Mouse (Mus musculus): ENCODE measurements around the gene Bcl2l11. TPM values are rescaled to one million over a fixed set of nuclear protein-coding genes. Genes with fewer than 3 reads are reported as not detected.
"Not testable (repeated sequence)": the region's sequence is repeated elsewhere in the genome, so short reads cannot be mapped to it uniquely, and the experiment has no call there.

The Bcl2l11 gene
- polyA plus RNA-seq, 1 experiment: 54.4 TPM

GRCm38 (mm10) chr2:128091431-128092369, 34.1 kb upstream of the Bcl2l11 start:
- no peak overlapping the region for H3K4me3 ChIP-seq (ENCODE audit: control insufficient read depth, insufficient read depth, low read length)
- WGBS: 57% methylated on average over 11 of the region's 11 CpGs
- peaks cover 40% of the 10 kb centered on the region for H3K4me1 ChIP-seq (replicated peaks; ENCODE audit: control insufficient read depth, insufficient read depth, low read length)
- no peaks in the 10 kb centered on the region for H3K36me3 ChIP-seq (ENCODE audit: control insufficient read depth, insufficient read depth, low read length)
- TF ChIP-seq POLR2A (IDR thresholded peaks at IDR 0.05; ENCODE audit: control insufficient read depth, extremely low read depth, insufficient read depth, low read length, poor library complexity) (no peak), CTCF (IDR thresholded peaks at IDR 0.05; ENCODE audit: borderline replicate concordance, control insufficient read depth, extremely low read depth, insufficient read depth, low read length, poor library complexity) (no peak)
- no peak for DNase-seq
- H3K27ac ChIP-seq (ENCODE audit: control insufficient read depth, insufficient read depth, low read length): no peak overlapping the region
- no peaks in the 10 kb centered on the region for H3K27me3 ChIP-seq (ENCODE audit: control insufficient read depth, insufficient read depth, low read length)

GRCm38 (mm10) chr2:128092451-128092850, 33.4 kb upstream of the Bcl2l11 start:
- WGBS: 89% methylated on average over 2 of the region's 2 CpGs
- no peak for DNase-seq
- no peak overlapping the region for H3K4me3 ChIP-seq (ENCODE audit: control insufficient read depth, insufficient read depth, low read length)
- peaks cover 38% of the 10 kb centered on the region for H3K4me1 ChIP-seq (replicated peaks; ENCODE audit: control insufficient read depth, insufficient read depth, low read length)
- no peaks in the 10 kb centered on the region for H3K27me3 ChIP-seq (ENCODE audit: control insufficient read depth, insufficient read depth, low read length)
- no peak for TF ChIP-seq POLR2A (IDR thresholded peaks at IDR 0.05; ENCODE audit: control insufficient read depth, extremely low read depth, insufficient read depth, low read length, poor library complexity)
- TF ChIP-seq CTCF (IDR thresholded peaks at IDR 0.05; ENCODE audit: borderline replicate concordance, control insufficient read depth, extremely low read depth, insufficient read depth, low read length, poor library complexity): no peak
- no peaks in the 10 kb centered on the region for H3K36me3 ChIP-seq (ENCODE audit: control insufficient read depth, insufficient read depth, low read length)
- no peak overlapping the region for H3K27ac ChIP-seq (ENCODE audit: control insufficient read depth, insufficient read depth, low read length)

DNA sequence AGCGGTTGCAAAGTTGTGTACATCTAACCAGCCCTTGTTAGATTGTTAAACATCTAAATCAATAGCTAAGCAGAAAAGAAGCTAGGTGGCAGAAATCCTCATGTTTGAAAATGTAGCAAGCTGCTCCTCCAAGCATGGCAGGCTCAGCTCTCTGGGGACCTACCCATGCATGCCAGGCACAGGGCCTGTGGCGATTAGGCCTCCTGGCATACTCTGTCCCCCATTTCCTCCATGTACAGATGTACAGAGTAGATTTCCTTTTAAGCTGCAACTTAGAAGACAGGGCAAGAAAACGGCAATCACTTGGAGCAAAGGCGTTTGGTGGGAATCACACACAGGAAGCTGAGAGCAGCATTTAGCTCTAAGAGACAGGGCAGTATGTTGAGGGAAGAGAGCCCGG, 31.6 kb upstream of the Bcl2l11 start:
- WGBS: 48% methylated on average over 5 of the region's 5 CpGs
- no peaks in the 10 kb centered on the region for H3K27me3 ChIP-seq (ENCODE audit: control insufficient read depth, insufficient read depth, low read length)

GRCm38 (mm10) chr2:128094602-128095001, 31.2 kb upstream of the Bcl2l11 start:
- no peaks in the 10 kb centered on the region for H3K36me3 ChIP-seq (ENCODE audit: control insufficient read depth, insufficient read depth, low read length)
- no peak for DNase-seq
- WGBS: 1% methylated on average over 2 of the region's 2 CpGs
- H3K27me3 ChIP-seq (ENCODE audit: control insufficient read depth, insufficient read depth, low read length): no peaks in the 10 kb centered on the region
- TF ChIP-seq POLR2A (IDR thresholded peaks at IDR 0.05; ENCODE audit: control insufficient read depth, extremely low read depth, insufficient read depth, low read length, poor library complexity): no peak
- no peak for TF ChIP-seq CTCF (IDR thresholded peaks at IDR 0.05; ENCODE audit: borderline replicate concordance, control insufficient read depth, extremely low read depth, insufficient read depth, low read length, poor library complexity)
- H3K4me3 ChIP-seq (ENCODE audit: control insufficient read depth, insufficient read depth, low read length): no peak overlapping the region
- peak overlapping the region; percentile 11; the same call in 1 of the 2 replicates for H3K27ac ChIP-seq (ENCODE audit: control insufficient read depth, insufficient read depth, low read length)
- H3K4me1 ChIP-seq (replicated peaks; ENCODE audit: control insufficient read depth, insufficient read depth, low read length): peaks cover 30% of the 10 kb centered on the region

More for the DNA sequence above, 31.6 kb upstream of the Bcl2l11 start:
- DNase-seq: no peak
- TF ChIP-seq POLR2A (IDR thresholded peaks at IDR 0.05; ENCODE audit: control insufficient read depth, extremely low read depth, insufficient read depth, low read length, poor library complexity) (no peak), CTCF (IDR thresholded peaks at IDR 0.05; ENCODE audit: borderline replicate concordance, control insufficient read depth, extremely low read depth, insufficient read depth, low read length, poor library complexity) (no peak)
- Histone ChIP-seq H3K36me3 (ENCODE audit: control insufficient read depth, insufficient read depth, low read length) (no peaks in the 10 kb centered on the region), H3K4me3 (ENCODE audit: control insufficient read depth, insufficient read depth, low read length) (no peak overlapping the region), H3K27ac (ENCODE audit: control insufficient read depth, insufficient read depth, low read length) (0 out of 2 replicates have a peak overlapping the region, but pooled peaks have one; percentile 11), H3K4me1 (replicated peaks; ENCODE audit: control insufficient read depth, insufficient read depth, low read length) (peaks cover 30% of the 10 kb centered on the region)

DNA sequence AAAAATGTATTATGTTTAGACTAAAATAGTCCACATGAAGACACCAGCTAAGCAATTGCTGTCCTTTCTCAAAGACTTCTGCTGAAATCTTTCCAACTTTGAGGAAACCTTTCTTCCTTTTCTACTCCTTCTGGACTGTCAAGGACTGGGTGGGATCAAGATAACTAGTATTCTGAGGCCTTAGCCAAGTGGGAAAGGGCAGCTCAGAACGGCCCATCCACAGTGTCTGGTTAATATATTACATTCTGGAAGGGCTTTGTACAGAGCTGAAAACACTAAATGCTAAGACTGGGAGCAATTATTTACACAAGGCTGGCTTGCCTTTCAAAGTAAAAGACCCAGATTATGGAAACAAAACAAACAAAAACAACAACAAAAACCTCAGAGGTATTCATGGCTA, 30.6 kb upstream of the Bcl2l11 start:
- H3K4me1 ChIP-seq (replicated peaks; ENCODE audit: control insufficient read depth, insufficient read depth, low read length): peaks cover 30% of the 10 kb centered on the region
- no peak overlapping the region for H3K27ac ChIP-seq (ENCODE audit: control insufficient read depth, insufficient read depth, low read length)
- H3K36me3 ChIP-seq (ENCODE audit: control insufficient read depth, insufficient read depth, low read length): no peaks in the 10 kb centered on the region
- H3K4me3 ChIP-seq (ENCODE audit: control insufficient read depth, insufficient read depth, low read length): no peak overlapping the region
- TF ChIP-seq POLR2A (IDR thresholded peaks at IDR 0.05; ENCODE audit: control insufficient read depth, extremely low read depth, insufficient read depth, low read length, poor library complexity) (no peak), CTCF (IDR thresholded peaks at IDR 0.05; ENCODE audit: borderline replicate concordance, control insufficient read depth, extremely low read depth, insufficient read depth, low read length, poor library complexity) (no peak)
- no peaks in the 10 kb centered on the region for H3K27me3 ChIP-seq (ENCODE audit: control insufficient read depth, insufficient read depth, low read length)
- 94% methylated on average over 1 of the region's 1 CpGs for WGBS
- DNase-seq: no peak

GRCm38 (mm10) chr2:128096070-128096469, 29.8 kb upstream of the Bcl2l11 start:
- WGBS: 95% methylated on average over 1 of the region's 1 CpGs
- no peaks in the 10 kb centered on the region for H3K27me3 ChIP-seq (ENCODE audit: control insufficient read depth, insufficient read depth, low read length)
- no peak overlapping the region for H3K27ac ChIP-seq (ENCODE audit: control insufficient read depth, insufficient read depth, low read length)
- H3K36me3 ChIP-seq (ENCODE audit: control insufficient read depth, insufficient read depth, low read length): no peaks in the 10 kb centered on the region
- no peak overlapping the region for H3K4me3 ChIP-seq (ENCODE audit: control insufficient read depth, insufficient read depth, low read length)
- peaks cover 25% of the 10 kb centered on the region for H3K4me1 ChIP-seq (replicated peaks; ENCODE audit: control insufficient read depth, insufficient read depth, low read length)
- no peak for DNase-seq
- TF ChIP-seq CTCF (IDR thresholded peaks at IDR 0.05; ENCODE audit: borderline replicate concordance, control insufficient read depth, extremely low read depth, insufficient read depth, low read length, poor library complexity) (no peak), POLR2A (IDR thresholded peaks at IDR 0.05; ENCODE audit: control insufficient read depth, extremely low read depth, insufficient read depth, low read length, poor library complexity) (no peak)

GRCm38 (mm10) chr2:128098118-128098517, 27.7 kb upstream of the Bcl2l11 start:
- H3K4me1 ChIP-seq (replicated peaks; ENCODE audit: control insufficient read depth, insufficient read depth, low read length); H3K36me3 ChIP-seq (ENCODE audit: control insufficient read depth, insufficient read depth, low read length); H3K4me3 ChIP-seq (ENCODE audit: control insufficient read depth, insufficient read depth, low read length); H3K27ac ChIP-seq (ENCODE audit: control insufficient read depth, insufficient read depth, low read length); H3K27me3 ChIP-seq (ENCODE audit: control insufficient read depth, insufficient read depth, low read length); DNase-seq: not testable (repeated sequence)
- whole genome bisulfite sequencing: 86% methylated on average over 5 of the region's 5 CpGs

Data from thymus, adult 2 months (tissue).